Mouse (Mus musculus) brain, adult 2 months (tissue): Measurements from ENCODE around the gene Ppp6r3.
"Not testable (repeated sequence)": the region's sequence is repeated elsewhere in the genome, so short reads cannot be mapped to it uniquely, and the experiment has no call there.

Source experiments
- DNase-seq: peaks from one replicate; pipeline ENCODE4 v3.0.0; 2011; ENCODE audit warnings: low read depth, low spot score

Gene Ppp6r3

GRCm38 (mm10) chr19:3575632-3576384 lies at the start of gene Ppp6r3:
Ppp6r3 (minus strand) TSS chr19:3575749.
- peak; percentile 100 for DNase-seq

GRCm38 (mm10) chr19:3625111-3625510 lies 49.6 kb upstream of the Ppp6r3 start:
- no peak for DNase-seq

GRCm38 (mm10) chr19:3623824-3624223 lies 48.3 kb upstream of the Ppp6r3 start:
- peak; percentile 20 for DNase-seq

GRCm38 (mm10) chr19:3623294-3623693 lies 47.7 kb upstream of the Ppp6r3 start:
- no peak for DNase-seq

GRCm38 (mm10) chr19:3620871-3621270 lies 45.3 kb upstream of the Ppp6r3 start:
- peak; percentile 27 for DNase-seq

GRCm38 (mm10) chr19:3619359-3619758 lies 43.8 kb upstream of the Ppp6r3 start:
- DNase-seq = no peak

- DNase-seq = no peak
Observed at GRCm38 (mm10) chr19:3613991-3614390, 38.4 kb upstream of the Ppp6r3 start.

- DNase-seq = no peak
Observed at GRCm38 (mm10) chr19:3612534-3613273, 37.2 kb upstream of the Ppp6r3 start.

- no peak for DNase-seq
Observed at GRCm38 (mm10) chr19:3611730-3612129, 36.2 kb upstream of the Ppp6r3 start.

GRCm38 (mm10) chr19:3610886-3611285 lies 35.3 kb upstream of the Ppp6r3 start:
- DNase-seq = peak; percentile 55

GRCm38 (mm10) chr19:3609826-3610225 lies 34.3 kb upstream of the Ppp6r3 start:
- no peak for DNase-seq

- no peak for DNase-seq
Observed at GRCm38 (mm10) chr19:3594316-3594715, 18.8 kb upstream of the Ppp6r3 start.

GRCm38 (mm10) chr19:3593379-3594055 lies 18.0 kb upstream of the Ppp6r3 start:
- no peak for DNase-seq

- DNase-seq = no peak
Observed at GRCm38 (mm10) chr19:3589968-3590367, 14.4 kb upstream of the Ppp6r3 start.

- no peak for DNase-seq
Observed at GRCm38 (mm10) chr19:3589547-3589946, 14.0 kb upstream of the Ppp6r3 start.

- DNase-seq = not testable (repeated sequence)
Observed at GRCm38 (mm10) chr19:3587729-3588128, 12.2 kb upstream of the Ppp6r3 start.

- peak; percentile 61 for DNase-seq
Observed at GRCm38 (mm10) chr19:3586540-3586939, 11.0 kb upstream of the Ppp6r3 start.

- DNase-seq = no peak
Observed at GRCm38 (mm10) chr19:3586026-3586425, 10.5 kb upstream of the Ppp6r3 start.

GRCm38 (mm10) chr19:3581326-3581725 lies 5.8 kb upstream of the Ppp6r3 start:
- peak; percentile 73 for DNase-seq

- no peak for DNase-seq
Observed at GRCm38 (mm10) chr19:3577911-3578290, 2.4 kb upstream of the Ppp6r3 start.

GRCm38 (mm10) chr19:3577265-3577910 lies 1.8 kb upstream of the Ppp6r3 start:
- no peak for DNase-seq
